Mouse (Mus musculus) heart, embryonic 14.5 days (tissue): ENCODE results near the gene Snx29. TPM values are rescaled to one million over a fixed set of nuclear protein-coding genes. Genes with fewer than 3 reads are reported as not detected.

Source experiments
- ATAC-seq: fragments of 200-750 bp; cut with Nextera tagmentation; 2 replicates; pipeline ENCODE4 v1.8.0; 2017; ENCODE audit warnings: low read depth, moderate TSS enrichment; ENCODE audit not compliant: insufficient number of reproducible peaks, insufficient read depth, low FRiP score
- H3K27ac ChIP-seq, 2 experiments: fragments of 200-500 bp in 1 of 2; fragments of 300-500 bp in 1 of 2; sonication (generic) in 1 of 2; replicated peaks in 1 of 2; 2 replicates each; pipeline ENCODE4 v1.5.1; 2012 to 2014; ENCODE audit warnings: low read depth in 2 of 2, low read length in 2 of 2, control low read depth in 1 of 2, mild to moderate bottlenecking in 1 of 2, mixed read lengths in 1 of 2; ENCODE audit not compliant: control insufficient read depth in 1 of 2, insufficient read depth in 1 of 2
- H3K27me3 ChIP-seq: fragments of 300-500 bp; sonication (generic); 2 replicates; pipeline ENCODE4 v1.6.1; 2014; ENCODE audit warnings: mild to moderate bottlenecking, low read length, control low read depth; ENCODE audit not compliant: control insufficient read depth, insufficient read depth
- H3K36me3 ChIP-seq: fragments of 300-500 bp; sonication (generic); 2 replicates; pipeline ENCODE4 v1.6.1; 2014; ENCODE audit warnings: mild to moderate bottlenecking, control low read depth, low read length, mixed read lengths; ENCODE audit not compliant: control insufficient read depth, insufficient read depth
- H3K4me1 ChIP-seq, 2 experiments: fragments of 200-500 bp in 1 of 2; fragments of 300-500 bp in 1 of 2; sonication (generic) in 1 of 2; 2 replicates each; pipeline ENCODE4 v1.6.1; 2012 to 2014; ENCODE audit warnings: low read length in 2 of 2, control low read depth in 1 of 2, mixed read lengths in 1 of 2; ENCODE audit not compliant: control insufficient read depth in 2 of 2, insufficient read depth in 2 of 2
- H3K4me2 ChIP-seq: fragments of 300-500 bp; sonication (generic); 2 replicates; pipeline ENCODE4 v1.6.1; 2014; ENCODE audit warnings: mild to moderate bottlenecking, low read length
- H3K4me3 ChIP-seq, 2 experiments: fragments of 200-500 bp in 1 of 2; fragments of 300-500 bp in 1 of 2; sonication (generic) in 1 of 2; 2 replicates each; pipeline ENCODE4 v1.5.1; 2012 to 2014; ENCODE audit warnings: low read length in 2 of 2, mild to moderate bottlenecking in 2 of 2, control low read depth in 1 of 2, low read depth in 1 of 2, moderate library complexity in 1 of 2; ENCODE audit not compliant: control insufficient read depth in 1 of 2, insufficient read depth in 1 of 2
- H3K9ac ChIP-seq: fragments of 300-500 bp; sonication (generic); 2 replicates; pipeline ENCODE4 v1.6.1; 2014; ENCODE audit warnings: mild to moderate bottlenecking, low read length
- H3K9me3 ChIP-seq: fragments of 300-500 bp; sonication (generic); 2 replicates; pipeline ENCODE4 v1.6.1; 2016; ENCODE audit warnings: low read length, control low read depth; ENCODE audit not compliant: control insufficient read depth
- WGBS: fragments of 180-500 bp; shearing (Covaris S2); extraction: QIAGEN DNeasy Blood & Tissue Kit; methylation state at CpG from one replicate; pipeline ENCODE4 v1.1.7; 2014; 5-methylcytosine and 5-hydroxymethylcytosine counted together
- polyA plus RNA-seq: library from polyadenylated mRNA; unstranded; fragments of >200 nt; fragmentation: Nextera tagmentation; extraction: Ambion mirVana; gene quantifications from 2 replicates; pipeline ENCODE4 v1.2.1, GENCODE M21; 2014

Snx29 gene
- polyA plus RNA-seq, 1 experiment from 2014 or later: 7.7 TPM

- no peaks in the 10 kb centered on the region for H3K27me3 ChIP-seq
- H3K4me1 ChIP-seq: peaks cover 0 to 4% of the 10 kb centered on the region in 2 experiments; a peak in 1 of 4 replicates
- H3K27ac ChIP-seq: no peak overlapping the region
- H3K9ac ChIP-seq: no peak overlapping the region
- H3K4me3 ChIP-seq: no peak overlapping the region
- no peaks in the 10 kb centered on the region for H3K9me3 ChIP-seq
- no peak overlapping the region for H3K4me2 ChIP-seq
- no peak for ATAC-seq
- H3K36me3 ChIP-seq: no peaks in the 10 kb centered on the region
- 64% methylated on average over 4 of the region's 4 CpGs for WGBS
These were observed 365.7 kb downstream of the Snx29 start for GRCm38 (mm10) chr16:11688281-11689005.

- no peak overlapping the region for H3K27ac ChIP-seq
- WGBS: 73% methylated on average over 8 of the region's 8 CpGs
- ATAC-seq: no peak
These were observed 367.4 kb downstream of the Snx29 start for GRCm38 (mm10) chr16:11690097-11690496.

GRCm38 (mm10) chr16:11690756-11691155 is 368.0 kb downstream of the Snx29 start:
- WGBS: 44% methylated on average over 4 of the region's 4 CpGs
- peaks cover 0 to 4% of the 10 kb centered on the region in 2 experiments; a peak in 1 of 4 replicates for H3K4me1 ChIP-seq
- ATAC-seq: no peak

More at GRCm38 (mm10) chr16:11690097-11690496, 367.4 kb downstream of the Snx29 start:
- Histone ChIP-seq H3K36me3 (no peaks in the 10 kb centered on the region), H3K27me3 (no peaks in the 10 kb centered on the region), H3K4me3 (no peak overlapping the region), H3K9ac (no peak overlapping the region), H3K4me2 (no peak overlapping the region), H3K4me1 (peaks cover 0 to 4% of the 10 kb centered on the region in 2 experiments; a peak in 1 of 4 replicates), H3K9me3 (no peaks in the 10 kb centered on the region)

GRCm38 (mm10) chr16:11691487-11692200 is 368.9 kb downstream of the Snx29 start:
- no peak overlapping the region for H3K4me2 ChIP-seq
- 72% methylated on average over 9 of the region's 9 CpGs for WGBS
- H3K9me3 ChIP-seq: no peaks in the 10 kb centered on the region
- H3K27ac ChIP-seq: no peak overlapping the region
- H3K36me3 ChIP-seq: no peaks in the 10 kb centered on the region
- H3K4me3 ChIP-seq: no peak overlapping the region
- no peak overlapping the region for H3K9ac ChIP-seq
- no peak for ATAC-seq
- H3K27me3 ChIP-seq: no peaks in the 10 kb centered on the region
- peaks cover 0 to 4% of the 10 kb centered on the region in 2 experiments; a peak in 1 of 4 replicates for H3K4me1 ChIP-seq

More at GRCm38 (mm10) chr16:11690756-11691155, 368.0 kb downstream of the Snx29 start:
- H3K4me2 ChIP-seq: no peak overlapping the region
- H3K36me3 ChIP-seq: no peaks in the 10 kb centered on the region
- no peak overlapping the region for H3K4me3 ChIP-seq
- no peak overlapping the region for H3K9ac ChIP-seq
- no peaks in the 10 kb centered on the region for H3K9me3 ChIP-seq
- H3K27ac ChIP-seq: no peak overlapping the region
- H3K27me3 ChIP-seq: no peaks in the 10 kb centered on the region

- WGBS: 74% methylated on average over 5 of the region's 5 CpGs
- no peak overlapping the region for H3K4me3 ChIP-seq
- no peak overlapping the region for H3K4me2 ChIP-seq
- no peaks in the 10 kb centered on the region for H3K27me3 ChIP-seq
- no peaks in the 10 kb centered on the region for H3K9me3 ChIP-seq
- no peak overlapping the region for H3K9ac ChIP-seq
- no peak overlapping the region for H3K27ac ChIP-seq
- no peaks in the 10 kb centered on the region for H3K36me3 ChIP-seq
- ATAC-seq: no peak
- peaks cover 0 to 4% of the 10 kb centered on the region in 2 experiments; a peak in 1 of 4 replicates for H3K4me1 ChIP-seq
These were observed 370.0 kb downstream of the Snx29 start for GRCm38 (mm10) chr16:11692744-11693143.

GRCm38 (mm10) chr16:11694386-11694785 is 371.7 kb downstream of the Snx29 start:
- Histone ChIP-seq H3K9me3 (no peaks in the 10 kb centered on the region), H3K4me1 (peaks cover 0 to 4% of the 10 kb centered on the region in 2 experiments; a peak in 1 of 4 replicates), H3K4me2 (no peak overlapping the region), H3K9ac (no peak overlapping the region), H3K4me3 (no peak overlapping the region), H3K27ac (no peak overlapping the region), H3K36me3 (no peaks in the 10 kb centered on the region), H3K27me3 (no peaks in the 10 kb centered on the region)
- 86% methylated on average over 4 of the region's 4 CpGs for WGBS
- ATAC-seq: no peak

- Histone ChIP-seq H3K9ac (no peak overlapping the region), H3K27me3 (no peaks in the 10 kb centered on the region), H3K9me3 (no peaks in the 10 kb centered on the region), H3K4me3 (no peak overlapping the region), H3K27ac (no peak overlapping the region), H3K36me3 (no peaks in the 10 kb centered on the region), H3K4me1 (no peaks in the 10 kb centered on the region), H3K4me2 (no peak overlapping the region)
- 63% methylated on average over 3 of the region's 3 CpGs for WGBS
- no peak for ATAC-seq
These were observed 374.1 kb downstream of the Snx29 start for GRCm38 (mm10) chr16:11696767-11697166.
